Mouse (Mus musculus) forebrain, embryonic 14.5 days (tissue): ENCODE results near the gene Phf1. TPM values are rescaled to one million over a fixed set of nuclear protein-coding genes. Genes with fewer than 3 reads are reported as not detected.

Source experiments
- ATAC-seq: fragments of 200-750 bp; cut with Nextera tagmentation; 2 replicates; pipeline ENCODE4 v1.8.0; 2017; ENCODE audit warnings: mild to moderate bottlenecking, moderate library complexity
- DNase-seq: peaks from one replicate; pipeline ENCODE4 v3.0.0-alpha.2; 2015; ENCODE audit warnings: low spot score
- H3K27ac ChIP-seq: fragments of 300-500 bp; sonication (generic); 2 replicates; pipeline ENCODE4 v1.5.1; 2014; ENCODE audit warnings: low read depth, mild to moderate bottlenecking, control low read depth, low read length, moderate library complexity
- H3K27me3 ChIP-seq: fragments of 300-500 bp; sonication (generic); replicated peaks from 2 replicates; pipeline ENCODE4 v1.6.1; 2014; ENCODE audit warnings: low read length, control low read depth, mixed read lengths; ENCODE audit not compliant: control insufficient read depth, insufficient read depth
- H3K36me3 ChIP-seq: fragments of 300-500 bp; sonication (generic); 2 replicates; pipeline ENCODE4 v1.6.1; 2014; ENCODE audit warnings: low read length, control low read depth; ENCODE audit not compliant: control insufficient read depth, insufficient read depth
- H3K4me1 ChIP-seq: fragments of 300-500 bp; sonication (generic); 2 replicates; pipeline ENCODE4 v1.6.1; 2014; ENCODE audit warnings: antibody characterized with exemption, low read length, control low read depth; ENCODE audit not compliant: control insufficient read depth, insufficient read depth
- H3K4me2 ChIP-seq: fragments of 300-500 bp; sonication (generic); 2 replicates; pipeline ENCODE4 v1.6.1; 2014; ENCODE audit warnings: mild to moderate bottlenecking, control low read depth, low read length
- H3K4me3 ChIP-seq: fragments of 300-500 bp; sonication (generic); 2 replicates; pipeline ENCODE4 v1.5.1; 2014; ENCODE audit warnings: low read depth, low read length, control low read depth
- H3K9ac ChIP-seq: fragments of 300-500 bp; sonication (generic); 2 replicates; pipeline ENCODE4 v1.6.1; 2014; ENCODE audit warnings: mild to moderate bottlenecking, low read length, control low read depth, moderate library complexity
- H3K9me3 ChIP-seq: fragments of 300-500 bp; sonication (generic); replicated peaks from 2 replicates; pipeline ENCODE4 v1.6.1; 2016; ENCODE audit warnings: low read length, control low read depth, mixed read lengths; ENCODE audit not compliant: control insufficient read depth
- WGBS: fragments of 180-500 bp; shearing (Covaris S2); extraction: QIAGEN DNeasy Blood & Tissue Kit; methylation state at CpG from one replicate; pipeline ENCODE4 v1.1.7; 2014; 5-methylcytosine and 5-hydroxymethylcytosine counted together
- polyA plus RNA-seq: library from polyadenylated mRNA; unstranded; fragments of >200 nt; fragmentation: Nextera tagmentation; extraction: Ambion mirVana; gene quantifications from 2 replicates; pipeline ENCODE4 v1.2.1, GENCODE M21; 2014

The Phf1 gene
- polyA plus RNA-seq: 10.0 and 12.1 TPM in 2 replicates

DNA sequence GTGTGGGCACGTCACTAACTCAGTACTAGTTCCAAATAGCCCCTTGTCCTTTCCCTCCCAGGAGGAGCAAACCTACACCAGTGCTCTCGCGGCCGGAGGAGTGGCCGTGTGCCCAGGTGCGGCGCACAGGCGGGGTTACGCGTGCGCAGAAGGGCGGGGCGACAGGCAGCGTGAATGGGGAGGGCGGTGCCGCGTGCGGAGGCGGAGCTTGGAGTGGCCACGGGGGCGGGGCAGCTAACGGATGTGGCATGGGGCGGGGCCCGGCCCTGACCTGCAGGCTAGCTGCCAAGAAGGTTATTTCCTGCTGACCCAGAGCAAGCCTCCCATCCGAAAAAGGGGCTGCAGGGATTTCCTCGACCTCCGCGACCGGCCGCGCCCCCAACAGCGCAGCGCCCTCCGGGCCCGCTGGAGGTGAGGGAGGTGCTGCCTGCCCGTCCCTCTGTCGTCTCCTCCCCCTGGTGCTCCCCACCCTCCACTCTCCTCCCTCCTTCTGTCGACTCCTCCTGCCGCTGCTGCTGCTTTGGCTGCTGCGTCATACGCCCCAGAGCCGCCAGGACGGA lies at the start of gene Phf1:
TSS of gene Phf1 (plus strand) at position 214 of the 560 bp plus-strand sequence.
- peak within 1 kb of the TSS; percentile 77 for H3K9ac ChIP-seq
- H3K36me3 ChIP-seq: peaks cover 43% of the 10 kb centered on the region
- no peaks in the 10 kb centered on the region for H3K27me3 ChIP-seq
- H3K4me2 ChIP-seq: peak within 1 kb of the TSS; percentile 91
- peak; percentile 89 for DNase-seq
- ATAC-seq: peak; percentile 87
- no peaks in the 10 kb centered on the region for H3K9me3 ChIP-seq
- H3K4me3 ChIP-seq: peak within 1 kb of the TSS; percentile 54
- peaks cover 6% of the 10 kb centered on the region for H3K4me1 ChIP-seq
- H3K27ac ChIP-seq: peak within 1 kb of the TSS; percentile 74
- under 1% methylated on average over 43 of the region's 43 CpGs for WGBS

DNA sequence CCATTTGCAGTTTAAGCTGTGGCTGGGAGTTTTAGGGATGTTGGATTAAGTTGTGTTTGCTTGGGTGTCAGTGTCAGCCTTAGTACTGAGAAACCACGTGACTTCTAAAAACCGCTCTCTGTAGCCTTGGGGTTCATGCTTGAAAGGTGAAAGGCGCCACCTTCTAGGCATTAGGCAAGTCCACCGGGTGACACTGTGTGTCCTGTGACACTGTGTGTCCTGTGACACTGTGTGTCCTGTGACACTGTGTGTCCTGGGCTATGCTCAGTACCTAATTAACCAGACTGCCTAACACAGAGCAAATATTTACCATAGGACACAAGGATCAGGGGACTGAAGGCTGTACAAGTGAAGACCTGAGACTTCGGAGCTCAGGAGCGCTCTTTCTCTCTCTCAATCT lies 49.3 kb upstream of the Phf1 start:
- Histone ChIP-seq H3K9ac (no peak overlapping the region), H3K4me1 (peaks cover 14% of the 10 kb centered on the region), H3K27me3 (peaks cover 8% of the 10 kb centered on the region; the same call in 1 of the 2 replicates), H3K4me2 (no peak overlapping the region), H3K36me3 (no peaks in the 10 kb centered on the region), H3K9me3 (no peaks in the 10 kb centered on the region; the same call in 1 of the 2 replicates), H3K27ac (no peak overlapping the region), H3K4me3 (no peak overlapping the region)
- DNase-seq (no peak), ATAC-seq (no peak)
- WGBS: 80% methylated on average over 6 of the region's 6 CpGs

DNA sequence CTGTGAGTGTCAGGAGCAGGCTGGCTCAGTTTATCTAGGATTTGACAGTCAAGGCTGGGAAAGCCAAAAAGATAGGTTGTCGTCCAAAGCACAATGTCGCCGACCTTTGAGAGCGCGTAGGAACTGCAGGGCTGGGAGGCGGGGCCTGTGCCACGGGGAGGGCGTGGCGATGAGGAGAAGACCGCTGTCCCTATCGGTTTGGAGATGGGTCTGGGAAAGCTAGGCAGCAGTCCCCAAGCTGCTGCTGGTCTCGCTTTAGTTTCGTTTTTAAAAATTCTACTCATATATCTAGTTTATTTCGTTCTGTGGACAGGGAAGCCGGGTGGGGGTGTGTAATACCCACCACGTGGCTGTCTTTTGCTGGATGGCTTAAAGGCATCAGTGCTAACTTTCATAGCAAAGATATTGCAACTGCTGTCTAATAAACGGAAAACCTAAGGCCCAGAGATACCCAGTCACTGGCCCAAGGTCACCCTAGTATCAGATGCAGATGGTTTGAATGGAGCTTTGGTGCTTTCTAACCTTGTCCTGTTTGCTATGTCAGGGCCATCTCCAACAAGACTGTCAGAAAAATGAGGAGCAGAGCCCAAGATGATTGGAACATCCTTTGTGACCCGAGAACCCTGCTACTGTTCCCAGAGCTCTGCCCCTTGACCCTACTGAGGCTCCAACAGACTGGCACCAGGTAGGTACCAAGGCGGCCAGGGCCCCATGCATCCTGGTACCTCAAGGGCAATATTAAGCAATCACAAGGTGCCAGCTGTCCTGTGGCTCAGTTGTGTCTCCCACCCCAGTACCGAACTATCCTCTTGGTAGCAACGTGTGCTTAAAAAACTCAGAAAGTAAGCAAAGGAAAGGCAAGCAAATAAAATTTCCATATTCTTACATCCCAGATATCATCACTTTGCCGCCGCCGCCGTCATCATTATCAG lies 47.6 kb upstream of the Phf1 start:
- no peaks in the 10 kb centered on the region; the same call in 1 of the 2 replicates for H3K9me3 ChIP-seq
- H3K4me3 ChIP-seq: peak overlapping the region; percentile 31
- peaks cover 9% of the 10 kb centered on the region; the same call in 1 of the 2 replicates for H3K27me3 ChIP-seq
- peaks cover 14% of the 10 kb centered on the region for H3K4me1 ChIP-seq
- ATAC-seq (peak; percentile 41; the same call in 1 of the 2 replicates), DNase-seq (peak; percentile 70)
- peak overlapping the region; percentile 69 for H3K4me2 ChIP-seq
- peak overlapping the region; percentile 48 for H3K9ac ChIP-seq
- H3K36me3 ChIP-seq: no peaks in the 10 kb centered on the region
- WGBS: 25% methylated on average over 25 of the region's 25 CpGs
- no peak overlapping the region for H3K27ac ChIP-seq

DNA sequence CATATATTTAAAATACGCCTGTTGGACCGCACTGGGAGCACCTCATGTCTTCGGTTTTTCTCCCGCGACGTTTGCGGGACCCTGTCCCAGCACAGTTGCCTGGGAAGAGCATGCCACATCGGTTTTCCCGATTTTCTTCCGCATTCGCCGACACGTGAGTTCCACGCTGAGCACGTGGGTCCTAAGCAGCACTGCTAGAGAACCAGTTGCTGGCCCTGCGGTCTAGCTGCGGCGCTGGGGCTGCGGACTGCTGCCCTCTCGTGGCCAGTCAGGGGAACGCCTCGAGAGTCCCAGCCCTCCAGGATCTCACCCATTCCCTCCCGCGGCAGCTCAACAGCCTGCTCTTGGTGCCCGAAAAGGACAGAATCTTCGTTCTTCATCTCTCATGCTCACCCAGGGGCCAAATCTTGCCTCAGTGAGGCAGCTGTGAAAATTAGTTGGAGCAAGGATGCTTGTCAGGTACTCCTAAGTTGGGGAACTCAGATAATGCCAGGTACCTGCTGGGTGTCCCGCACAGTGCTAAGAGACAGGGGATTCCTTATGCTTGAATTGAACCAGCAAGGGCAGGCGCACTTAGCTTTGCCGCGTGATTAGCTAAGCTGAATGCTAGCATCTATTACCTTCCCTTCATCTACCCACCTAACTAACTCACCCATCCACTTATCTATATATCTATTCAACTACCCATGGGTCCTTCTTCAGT lies 46.7 kb upstream of the Phf1 start:
- peak overlapping the region; percentile 31 for H3K4me3 ChIP-seq
- H3K4me2 ChIP-seq: peak overlapping the region; percentile 69
- WGBS: 10% methylated on average over 30 of the region's 30 CpGs
- H3K9me3 ChIP-seq: no peaks in the 10 kb centered on the region
- ATAC-seq (peak; percentile 94), DNase-seq (peak; percentile 93)
- H3K4me1 ChIP-seq: peaks cover 14% of the 10 kb centered on the region
- peak overlapping the region; percentile 48; the same call in 1 of the 2 replicates for H3K9ac ChIP-seq
- no peak overlapping the region for H3K27ac ChIP-seq
- no peaks in the 10 kb centered on the region for H3K36me3 ChIP-seq
- H3K27me3 ChIP-seq: peaks cover 9% of the 10 kb centered on the region; the same call in 1 of the 2 replicates

DNA sequence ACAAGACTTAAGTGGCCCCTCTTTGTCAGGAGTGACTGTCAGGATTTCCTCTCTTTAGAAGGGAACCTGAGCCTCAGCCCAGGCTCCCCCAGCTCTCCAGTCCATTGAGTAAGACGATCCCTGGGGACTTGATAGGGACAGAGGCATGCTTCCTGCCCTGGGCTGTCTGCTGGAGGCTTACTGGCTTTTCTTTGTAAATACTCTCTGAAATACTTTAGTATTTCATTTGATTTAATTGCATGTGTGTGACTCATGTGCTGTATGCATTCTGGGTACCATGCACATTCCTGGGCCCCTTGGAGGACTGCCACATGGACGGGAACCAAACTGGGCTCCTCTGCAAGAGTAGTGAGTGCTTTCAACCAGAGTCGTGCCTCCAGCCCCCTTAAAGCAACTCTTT lies 44.9 kb upstream of the Phf1 start:
- no peak overlapping the region for H3K4me3 ChIP-seq
- H3K36me3 ChIP-seq: no peaks in the 10 kb centered on the region
- 30% methylated on average over 3 of the region's 3 CpGs for WGBS
- no peak overlapping the region for H3K9ac ChIP-seq
- H3K27me3 ChIP-seq: peaks cover 9% of the 10 kb centered on the region; the same call in 1 of the 2 replicates
- ATAC-seq (no peak), DNase-seq (no peak)
- H3K4me2 ChIP-seq: no peak overlapping the region
- H3K9me3 ChIP-seq: no peaks in the 10 kb centered on the region
- no peak overlapping the region for H3K27ac ChIP-seq
- H3K4me1 ChIP-seq: peaks cover 21% of the 10 kb centered on the region

DNA sequence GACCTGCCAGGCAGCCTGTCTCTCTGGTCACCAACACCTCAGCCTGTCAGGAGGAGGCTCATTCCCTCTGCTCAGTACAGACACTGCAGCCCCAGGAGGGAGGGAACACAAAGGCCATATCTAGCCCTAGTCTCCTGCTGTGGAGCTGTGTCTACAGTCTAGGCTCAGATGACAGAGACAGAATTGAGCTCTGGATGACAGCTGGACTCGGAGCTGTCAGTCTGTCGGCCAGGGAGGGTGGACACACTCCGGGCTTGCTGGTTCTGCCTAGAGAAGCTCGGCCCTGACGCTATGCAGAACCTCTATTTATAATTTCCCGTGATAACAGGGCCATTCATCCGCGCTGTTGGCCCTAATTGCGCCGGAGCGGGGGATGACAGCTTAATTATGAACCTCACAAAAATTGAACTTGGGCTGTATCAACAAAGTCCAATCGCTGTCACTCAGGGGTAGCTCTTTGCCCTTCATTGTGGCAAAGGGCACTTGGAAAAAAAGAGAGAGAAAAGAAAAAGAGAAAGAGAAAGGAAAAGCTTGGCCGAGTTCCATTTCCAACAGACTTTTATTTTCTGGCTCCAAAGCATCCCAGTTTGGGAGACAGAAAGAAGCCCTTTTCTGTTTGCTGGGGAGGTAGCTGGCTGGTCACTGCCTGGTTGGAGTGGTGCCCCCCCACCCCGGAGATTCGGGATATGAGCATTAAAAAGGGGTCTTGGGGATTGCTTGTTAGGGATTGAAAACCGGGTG lies 40.0 kb upstream of the Phf1 start:
- peak overlapping the region; percentile 43; the same call in 1 of the 2 replicates for H3K9ac ChIP-seq
- DNase-seq (peak; percentile 56), ATAC-seq (peak; percentile 65)
- peak overlapping the region; percentile 53 for H3K27ac ChIP-seq
- H3K27me3 ChIP-seq: peaks cover 8% of the 10 kb centered on the region; the same call in 1 of the 2 replicates
- H3K9me3 ChIP-seq: no peaks in the 10 kb centered on the region
- H3K4me2 ChIP-seq: peak overlapping the region; percentile 18; the same call in 1 of the 2 replicates
- 20% methylated on average over 16 of the region's 16 CpGs for WGBS
- peaks cover 16% of the 10 kb centered on the region for H3K4me1 ChIP-seq
- no peak overlapping the region for H3K4me3 ChIP-seq
- no peaks in the 10 kb centered on the region for H3K36me3 ChIP-seq

DNA sequence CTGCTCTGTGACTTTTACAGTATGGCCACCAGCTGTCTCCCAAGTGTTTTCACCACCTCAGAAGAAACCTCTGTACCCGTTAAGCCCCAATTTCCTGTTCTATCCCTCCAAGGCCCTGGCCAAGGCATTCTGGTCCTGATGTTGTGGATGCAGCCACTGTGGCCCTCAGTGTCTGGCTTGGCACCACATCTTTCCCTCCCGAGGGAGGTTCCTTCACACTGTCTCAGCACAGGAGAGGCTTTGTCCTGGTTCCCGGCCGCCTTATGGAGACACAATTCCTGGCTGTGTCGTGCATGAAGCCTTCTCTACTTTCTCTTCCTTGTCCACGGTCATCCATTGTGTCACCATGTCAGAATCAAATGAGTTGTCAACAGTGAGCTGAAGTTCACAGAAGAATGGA lies 39.4 kb upstream of the Phf1 start:
- peak overlapping the region; percentile 23; the same call in 1 of the 2 replicates for H3K27ac ChIP-seq

DNA sequence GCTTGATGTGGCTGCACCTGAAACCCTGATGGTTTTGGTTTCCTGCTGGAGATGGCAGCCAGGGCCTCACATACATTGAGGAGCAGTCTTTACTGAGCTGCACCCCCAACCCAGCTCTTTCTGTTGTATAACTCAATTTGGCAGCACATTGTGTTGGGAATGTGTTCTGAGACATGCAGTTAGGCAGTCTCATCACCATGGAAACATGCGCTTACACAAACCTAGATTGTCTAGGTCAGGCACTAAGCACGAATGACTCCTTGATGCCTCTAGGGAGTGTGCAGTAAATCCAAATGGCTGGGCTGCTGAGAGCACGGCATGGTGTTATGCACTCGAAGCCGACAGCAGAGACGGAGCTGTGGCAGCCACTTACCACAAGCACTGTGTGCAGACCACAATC lies 38.5 kb upstream of the Phf1 start:
- H3K4me1 ChIP-seq: peaks cover 16% of the 10 kb centered on the region
- H3K36me3 ChIP-seq: no peaks in the 10 kb centered on the region
- no peak for ATAC-seq
- H3K27me3 ChIP-seq: 0 out of 2 replicates have a peak, but pooled peaks cover 4% of the 10 kb centered on the region
- peak; percentile 22 for DNase-seq
- H3K9ac ChIP-seq: no peak overlapping the region
- no peak overlapping the region for H3K4me3 ChIP-seq
- 80% methylated on average over 6 of the region's 6 CpGs for WGBS
- no peak overlapping the region for H3K27ac ChIP-seq
- no peaks in the 10 kb centered on the region for H3K9me3 ChIP-seq
- H3K4me2 ChIP-seq: no peak overlapping the region

More for the DNA sequence above, 39.4 kb upstream of the Phf1 start:
- 55% methylated on average over 6 of the region's 6 CpGs for WGBS
- Histone ChIP-seq H3K4me3 (no peak overlapping the region), H3K27me3 (peaks cover 6% of the 10 kb centered on the region; the same call in 1 of the 2 replicates), H3K9me3 (no peaks in the 10 kb centered on the region), H3K36me3 (no peaks in the 10 kb centered on the region), H3K9ac (peak overlapping the region; percentile 6), H3K4me2 (no peak overlapping the region), H3K4me1 (peaks cover 16% of the 10 kb centered on the region)
- DNase-seq (no peak), ATAC-seq (no peak)
